Mouse (Mus musculus): Measurements from ENCODE around the gene Cry1.

DNA sequence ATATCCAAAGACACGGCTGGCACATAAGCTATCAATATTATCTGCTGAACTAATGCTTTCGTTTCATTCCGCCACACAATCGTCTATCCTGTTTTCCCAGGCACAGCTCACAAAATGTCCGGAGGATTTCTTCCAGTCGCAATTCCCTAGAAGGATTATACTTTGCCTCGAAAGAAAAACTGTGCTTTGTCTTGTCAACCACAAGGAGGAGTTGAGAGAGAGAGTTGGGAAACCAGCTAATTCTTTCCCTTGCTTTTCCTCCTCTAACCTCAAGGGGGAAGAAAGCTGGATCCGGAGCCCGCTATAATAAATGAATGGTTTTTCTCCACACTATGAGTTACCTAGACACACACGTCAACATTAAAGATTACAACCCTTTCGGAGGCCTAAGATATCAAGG lies 1.2 kb downstream of the Cry1 start:
- peak; percentile 89 for TF ChIP-seq CTCF (IDR thresholded peaks at IDR 0.05)
- TF ChIP-seq POLR2A (IDR thresholded peaks at IDR 0.05; ENCODE audit: insufficient read depth, low read depth, low read length): no peak
- no peak for TF ChIP-seq EP300 (IDR thresholded peaks at IDR 0.05; ENCODE audit: insufficient read depth, low read depth, low read length)

Data from heart, adult 2 months (tissue).